In the genomic region with DNA sequence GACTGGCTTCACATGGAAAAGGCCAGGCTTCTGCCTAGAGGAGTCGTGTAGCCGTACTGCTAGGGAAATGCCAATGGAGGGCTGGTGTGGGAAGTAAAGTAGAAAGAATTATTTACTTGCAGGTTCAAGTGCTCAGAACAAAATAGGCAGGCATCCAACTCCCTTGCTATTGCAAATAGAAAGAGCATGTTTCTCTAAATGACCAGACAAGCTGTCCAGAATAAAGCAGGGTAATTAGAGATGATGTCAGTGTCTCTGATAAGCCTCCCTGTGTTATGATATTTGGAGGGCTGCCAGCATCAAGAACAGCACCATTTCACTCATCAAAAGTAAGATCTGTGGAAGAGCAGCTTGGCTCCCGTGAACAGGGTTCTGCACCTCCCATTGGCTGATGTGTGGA, we compare ENCODE assay signal across 10 mouse cellular contexts.
DNase-seq lines count a peak whose midpoint lies in the region.
"Had no signal": no experiment of that assay in that cellular context is flagged by ENCODE, and none has a peak within 500 bp of the region (broad histone marks: within the 10 kb centered on the region; RNA-seq: fewer than 3 reads in every experiment).

No protein-coding gene starts in this region.

- peak; percentile 7 to 26 for DNase-seq in adrenal gland, adult (ENCODE audit: inconsistent age in 2 of 2, low spot score in 1 of 2)
- DNase-seq in adrenal gland, postnatal 36 days, result no peak
- peak; percentile 19 for DNase-seq in heart, adult 8-10 months (ENCODE audit: low spot score)
- no peak for DNase-seq in heart, postnatal 25 days (ENCODE audit: low spot score)
- DNase-seq in retina, postnatal 1 day, result peak; percentile 22
- DNase-seq in retina, embryonic 14.5 days (ENCODE audit: low spot score), result no peak
- DNase-seq in left cerebral cortex, postnatal 10 days (ENCODE audit: extremely low spot score in 1 of 2, low spot score in 2 of 2), result no peak
- no peak for DNase-seq in cerebellum, adult 9-10 months
- DNase-seq: cerebellum, adult 11-12 months; gastrocnemius, postnatal 14 days had no signal

- intact Hi-C loops in heart, postnatal 25 days (cut with DNase I), result no loop called here
- intact Hi-C loops in left cerebral cortex, postnatal 10 days (cut with DNase I), result loop anchor here (10.0 kb wide), 1 partner anchor 199 kb away; no protein-coding TSS in a partner anchor

Comparison
In these comparisons a context has a peak if more than half of its experiments do, and no peak if none do; other contexts are left out.
1. DNase-seq: peak in adrenal gland, adult (2 of 2), heart, adult 8-10 months (single experiment) and retina, postnatal 1 day (single experiment); none in adrenal gland, postnatal 36 days (0 of 2), heart, postnatal 25 days (single experiment), retina, embryonic 14.5 days (single experiment), left cerebral cortex, postnatal 10 days (0 of 2) and cerebellum, adult 9-10 months (single experiment).